8 mouse cellular contexts compared by ENCODE assay signal in the genomic region with DNA sequence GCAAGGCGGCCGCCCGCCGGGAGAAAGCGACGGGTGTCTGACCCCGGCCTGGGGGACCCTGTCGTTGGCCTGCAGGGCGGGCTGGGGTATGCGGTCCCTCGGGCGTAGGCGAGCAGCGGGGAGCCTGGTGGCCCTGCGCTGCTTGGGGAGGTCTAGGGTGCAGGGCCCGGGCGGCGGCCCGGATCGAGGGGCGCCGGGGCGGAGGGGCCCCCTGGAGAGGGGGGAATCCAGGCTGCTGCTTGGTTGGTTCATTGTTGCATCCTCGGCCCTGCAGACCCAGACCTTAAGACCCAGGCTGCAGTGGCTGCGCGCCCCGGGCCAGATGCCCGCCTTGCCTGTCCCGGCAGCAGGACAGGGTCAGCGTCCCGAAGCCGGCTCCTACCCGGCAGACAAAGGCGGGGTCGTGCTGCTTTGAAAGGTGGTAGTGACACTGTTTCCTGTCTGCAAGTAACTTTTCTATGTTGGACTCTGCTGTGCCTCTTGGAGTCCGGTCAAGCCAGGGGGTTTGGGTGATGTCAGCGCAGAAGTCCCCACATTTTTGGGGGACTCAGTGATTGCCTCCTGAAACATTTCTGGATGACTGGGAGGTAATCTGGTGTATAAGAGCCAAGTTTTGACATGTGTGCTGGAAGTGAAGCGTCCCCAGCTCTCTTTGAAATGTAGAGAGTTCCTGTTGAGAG.
DNase-seq lines count a peak whose midpoint lies in the region; ATAC-seq and TF ChIP-seq lines count a peak whose summit lies in the region.

No protein-coding gene starts in this region.

- WGBS in bone marrow, adult 2 months = under 1% methylated on average over 38 of the region's 38 CpGs
- 1% methylated on average over 38 of the region's 38 CpGs for WGBS in forebrain, embryonic 16.5 days
- under 1% methylated on average over 38 of the region's 38 CpGs for WGBS in intestine, embryonic 14.5 days
- 1% methylated on average over 38 of the region's 38 CpGs for WGBS in lung, embryonic 14.5 days

- TF ChIP-seq POLR2A in bone marrow, adult 2 months (IDR thresholded peaks at IDR 0.05; ENCODE audit: borderline replicate concordance, control insufficient read depth, low read depth, low read length) = peak; percentile 22; the same call in 1 of the 2 replicates

- intact Hi-C loops in gastrocnemius, adult 2 months (cut with DNase I) = no loop called here

- peaks cover 4% of the 10 kb centered on the region for H3K4me1 ChIP-seq in bone marrow, adult 2 months (ENCODE audit: control insufficient read depth, insufficient read depth, low read length)
- peaks cover 33% of the 10 kb centered on the region for H3K4me1 ChIP-seq in forebrain, embryonic 16.5 days (replicated peaks; ENCODE audit: control insufficient read depth, insufficient read depth, low read length)
- peaks cover 26% of the 10 kb centered on the region for H3K4me1 ChIP-seq in intestine, embryonic 14.5 days (replicated peaks; ENCODE audit: control insufficient read depth, insufficient read depth, low read length)
- peaks cover 3% of the 10 kb centered on the region; the same call in 1 of the 2 replicates for H3K4me1 ChIP-seq in lung, embryonic 14.5 days (ENCODE audit: insufficient read depth)

- peak overlapping the region; percentile 83 for H3K27ac ChIP-seq in gastrocnemius, adult 2 months
- peak overlapping the region; percentile 91 for H3K27ac ChIP-seq in bone marrow, adult 2 months (ENCODE audit: control insufficient read depth, insufficient read depth, low read depth, low read length, poor library complexity)
- H3K27ac ChIP-seq in forebrain, embryonic 16.5 days (ENCODE audit: low read length) = peak overlapping the region; percentile 84
- H3K27ac ChIP-seq in intestine, embryonic 14.5 days (ENCODE audit: low read depth) = peak overlapping the region; percentile 55; the same call in 1 of the 2 replicates
- peak overlapping the region; percentile 78 for H3K27ac ChIP-seq in lung, embryonic 14.5 days (ENCODE audit: low read depth)

- H3K4me2 ChIP-seq in forebrain, embryonic 16.5 days (ENCODE audit: low read length) = peak overlapping the region; percentile 84
- peak overlapping the region; percentile 71 for H3K4me2 ChIP-seq in intestine, embryonic 14.5 days (ENCODE audit: low read length)
- H3K4me2 ChIP-seq in lung, embryonic 14.5 days = peak overlapping the region; percentile 81

- H3K9ac ChIP-seq in forebrain, embryonic 16.5 days (replicated peaks; ENCODE audit: low read depth, low read length) = peak overlapping the region; percentile 100
- H3K9ac ChIP-seq in intestine, embryonic 14.5 days (ENCODE audit: low read length) = peak overlapping the region; percentile 97
- peak overlapping the region; percentile 90 for H3K9ac ChIP-seq in lung, embryonic 14.5 days

- no peaks in the 10 kb centered on the region for H3K9me3 ChIP-seq in forebrain, embryonic 16.5 days (ENCODE audit: control insufficient read depth, low read length)
- no peaks in the 10 kb centered on the region for H3K9me3 ChIP-seq in intestine, embryonic 14.5 days (ENCODE audit: control insufficient read depth, low read length)
- no peaks in the 10 kb centered on the region for H3K9me3 ChIP-seq in lung, embryonic 14.5 days (ENCODE audit: low read depth, low read length)

- TF ChIP-seq CTCF in gastrocnemius, adult 2 months (IDR thresholded peaks at IDR 0.05) = no peak
- TF ChIP-seq CTCF in bone marrow, adult 2 months (IDR thresholded peaks at IDR 0.05; ENCODE audit: control insufficient read depth, insufficient read depth, low read length) = no peak
- no peak for TF ChIP-seq CTCF in lung, embryonic 14.5 days (IDR thresholded peaks at IDR 0.05; ENCODE audit: low read depth)

- H3K27me3 ChIP-seq in forebrain, embryonic 16.5 days (replicated peaks; ENCODE audit: control insufficient read depth, insufficient read depth, low read length) = no peaks in the 10 kb centered on the region
- H3K27me3 ChIP-seq in intestine, embryonic 14.5 days (replicated peaks; ENCODE audit: control insufficient read depth, insufficient read depth, low read length) = no peaks in the 10 kb centered on the region
- no peaks in the 10 kb centered on the region for H3K27me3 ChIP-seq in lung, embryonic 14.5 days (ENCODE audit: insufficient read depth, low read length)

- peak; percentile 46 for DNase-seq in gastrocnemius, adult 2 months
- no peak for DNase-seq in gastrocnemius, adult 18-20 months (ENCODE audit: low spot score)
- DNase-seq in intestine, embryonic 14.5 days (ENCODE audit: low spot score) = peak; percentile 81
- DNase-seq in lung, embryonic 14.5 days = peak; percentile 62
- peak; percentile 7 for DNase-seq in ovary, adult 18-20 months (ENCODE audit: low spot score)
- DNase-seq in urinary bladder, postnatal 25 days (ENCODE audit: low spot score) = peak; percentile 25

- peak overlapping the region; percentile 77 for H3K4me3 ChIP-seq in gastrocnemius, adult 2 months
- H3K4me3 ChIP-seq in bone marrow, adult 2 months (replicated peaks; ENCODE audit: control insufficient read depth, low read depth, low read length) = peak overlapping the region; percentile 94
- peak overlapping the region; percentile 100 for H3K4me3 ChIP-seq in forebrain, embryonic 16.5 days (replicated peaks; ENCODE audit: low read length)
- peak overlapping the region; percentile 94 for H3K4me3 ChIP-seq in intestine, embryonic 14.5 days (ENCODE audit: low read depth, low read length)
- peak overlapping the region; percentile 87 for H3K4me3 ChIP-seq in lung, embryonic 14.5 days (ENCODE audit: low read depth, low read length)

- no peaks in the 10 kb centered on the region for H3K36me3 ChIP-seq in forebrain, embryonic 16.5 days (ENCODE audit: control insufficient read depth, insufficient read depth)
- H3K36me3 ChIP-seq in intestine, embryonic 14.5 days (ENCODE audit: control insufficient read depth, insufficient read depth, low read length) = no peaks in the 10 kb centered on the region
- no peaks in the 10 kb centered on the region for H3K36me3 ChIP-seq in lung, embryonic 14.5 days (ENCODE audit: insufficient read depth)

- peak; percentile 76 for ATAC-seq in forebrain, embryonic 16.5 days
- peak; percentile 67 for ATAC-seq in intestine, embryonic 14.5 days (replicated peaks; ENCODE audit: low FRiP score, low TSS enrichment, low read depth)
- ATAC-seq in lung, embryonic 14.5 days (ENCODE audit: insufficient read depth) = peak; percentile 0

Comparison
In these comparisons a context has a peak if more than half of its experiments do, and no peak if none do; other contexts are left out.
1. ATAC-seq: peak in every context shown above with its lines; median percentile 76 in forebrain, embryonic 16.5 days; 67 in intestine, embryonic 14.5 days; 0 in lung, embryonic 14.5 days.